Mouse (Mus musculus): ENCODE data around the gene Riiad1. TPM values are rescaled to one million over a fixed set of nuclear protein-coding genes. Genes with fewer than 3 reads are reported as not detected.

The Riiad1 gene
- total RNA-seq (2021) (1 to 10 TPM in 1 of 2 experiments, under 1 TPM in 1; 0.99 to 1.3 TPM), polyA plus RNA-seq (2012; rRNA removed) (0.44 and 1.2 TPM in 2 replicates)
- long read RNA-seq, partial matches to known transcripts, result 1 of 1 reads
- long read RNA-seq, other reads (novel, unspliced or antisense), result 0 of 1 reads

DNA sequence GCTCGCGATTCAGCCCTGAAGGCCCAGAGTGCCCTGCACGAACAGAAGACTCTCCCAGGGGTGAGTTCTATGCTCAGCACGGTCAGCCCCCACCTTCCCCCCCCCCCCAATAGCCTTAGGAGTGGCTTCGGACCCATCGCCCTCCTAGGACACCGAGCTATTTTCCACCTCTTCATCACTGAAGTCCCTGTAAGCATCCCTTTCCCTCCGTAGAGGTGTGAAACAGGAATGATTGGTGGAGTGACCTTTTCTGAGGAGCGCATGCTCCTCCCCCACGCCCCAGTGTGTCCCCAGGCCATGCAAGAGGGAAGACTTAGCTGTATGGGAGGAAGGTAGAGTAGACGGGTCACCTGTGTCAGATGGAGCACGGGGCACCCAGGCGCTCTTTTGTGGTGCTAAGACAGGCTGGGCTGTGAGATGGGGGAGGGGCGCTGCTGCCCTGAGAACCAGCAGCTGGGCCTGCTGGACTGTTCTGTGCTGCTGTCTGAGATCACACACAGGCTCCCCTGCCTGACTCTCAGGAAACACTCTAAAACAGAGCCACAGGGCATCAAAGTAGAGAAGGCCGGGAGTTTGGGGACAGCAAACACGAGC lies at the start of gene Riiad1:
Gene Riiad1, minus strand, starts transcription at position 51 of the 594 bp plus-strand sequence.
- H3K4me3 ChIP-seq, result no peak within 1 kb of the TSS
- no peak within 1 kb of the TSS for H3K9ac ChIP-seq (ENCODE audit: low read depth, low read length)
- no peaks in the 10 kb centered on the region for H3K36me3 ChIP-seq (ENCODE audit: control insufficient read depth, insufficient read depth, low read length)
- H3K79me2 ChIP-seq (replicated peaks; ENCODE audit: control insufficient read depth, insufficient read depth, low read length), result no peaks in the 10 kb centered on the region
- H3K27ac ChIP-seq, result no peak within 1 kb of the TSS
- no peak for DNase-seq
- H3K27me3 ChIP-seq (ENCODE audit: control insufficient read depth, insufficient read depth, low read length), result no peaks in the 10 kb centered on the region
- no peaks in the 10 kb centered on the region for H3K4me1 ChIP-seq (ENCODE audit: control insufficient read depth, insufficient read depth, low read length)
- 21% methylated on average over 16 of the region's 16 CpGs for WGBS
- intact Hi-C loops (cut with DNase I), result no loop called here
- no peak for TF ChIP-seq CTCF (IDR thresholded peaks at IDR 0.05)
- TF ChIP-seq POLR2A (IDR thresholded peaks at IDR 0.05; ENCODE audit: insufficient read depth, low read depth, low read length), result no peak
- TF ChIP-seq EP300 (IDR thresholded peaks at IDR 0.05; ENCODE audit: insufficient read depth, low read depth, low read length), result no peak

DNA sequence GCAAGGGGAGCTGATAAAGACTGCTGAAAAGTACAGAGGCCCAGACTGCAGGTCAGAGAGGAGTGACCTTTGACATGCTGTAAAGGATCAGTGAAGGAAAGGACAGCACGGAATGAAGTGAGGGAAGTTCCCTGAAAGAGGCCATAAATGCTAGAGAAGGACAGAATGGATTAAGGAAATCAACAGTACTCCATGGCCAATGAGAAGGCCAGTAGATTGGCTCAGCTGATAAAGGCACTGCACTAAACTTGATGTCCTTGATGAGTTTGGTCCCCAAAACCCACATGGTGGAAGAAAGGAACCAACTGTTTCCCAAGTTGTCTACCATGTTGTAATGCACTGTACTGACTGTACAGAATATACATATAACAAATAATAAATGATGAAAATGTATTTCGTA lies 46.6 kb upstream of the Riiad1 start:
- no peaks in the 10 kb centered on the region for H3K27me3 ChIP-seq (ENCODE audit: control insufficient read depth, insufficient read depth, low read length)
- no peaks in the 10 kb centered on the region for H3K4me1 ChIP-seq (ENCODE audit: control insufficient read depth, insufficient read depth, low read length)
- intact Hi-C loops (cut with DNase I), result no loop called here
- 74% methylated on average over 2 of the region's 2 CpGs for WGBS
- no peak overlapping the region for H3K27ac ChIP-seq
- DNase-seq, result no peak
- H3K36me3 ChIP-seq (ENCODE audit: control insufficient read depth, insufficient read depth, low read length), result no peaks in the 10 kb centered on the region; the same call in 1 of the 2 replicates
- no peak overlapping the region for H3K4me3 ChIP-seq
- TF ChIP-seq CTCF (IDR thresholded peaks at IDR 0.05) (no peak), POLR2A (IDR thresholded peaks at IDR 0.05; ENCODE audit: insufficient read depth, low read depth, low read length) (no peak), EP300 (IDR thresholded peaks at IDR 0.05; ENCODE audit: insufficient read depth, low read depth, low read length) (no peak)
- H3K9ac ChIP-seq (ENCODE audit: low read depth, low read length), result no peak overlapping the region
- no peaks in the 10 kb centered on the region; the same call in 1 of the 2 replicates for H3K79me2 ChIP-seq (replicated peaks; ENCODE audit: control insufficient read depth, insufficient read depth, low read length)

DNA sequence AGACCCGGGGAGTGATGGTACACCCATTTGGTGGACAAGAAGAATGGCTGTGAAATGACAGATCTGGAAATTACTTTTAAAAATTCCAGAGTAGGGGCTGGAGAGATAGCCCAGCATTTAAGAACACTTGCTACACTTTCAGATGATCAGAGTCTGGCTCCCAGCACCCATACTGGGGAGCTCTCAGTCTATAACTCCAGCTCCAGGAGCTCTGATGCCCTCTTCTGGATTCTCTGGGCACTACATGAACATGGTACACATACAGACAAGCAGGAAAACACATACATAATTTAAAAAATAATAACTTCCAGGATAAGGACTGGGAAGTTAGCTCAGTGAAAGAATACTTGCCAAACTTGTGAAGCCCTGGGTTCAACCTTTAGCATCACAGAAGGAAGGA lies 26.5 kb upstream of the Riiad1 start:
- Histone ChIP-seq H3K4me3 (no peak overlapping the region), H3K4me1 (ENCODE audit: control insufficient read depth, insufficient read depth, low read length) (no peaks in the 10 kb centered on the region), H3K9ac (ENCODE audit: low read depth, low read length) (no peak overlapping the region), H3K36me3 (ENCODE audit: control insufficient read depth, insufficient read depth, low read length) (no peaks in the 10 kb centered on the region), H3K27ac (no peak overlapping the region), H3K79me2 (replicated peaks; ENCODE audit: control insufficient read depth, insufficient read depth, low read length) (no peaks in the 10 kb centered on the region), H3K27me3 (ENCODE audit: control insufficient read depth, insufficient read depth, low read length) (no peaks in the 10 kb centered on the region)
- intact Hi-C loops (cut with DNase I), result no loop called here
- DNase-seq, result no peak
- 90% methylated on average over 1 of the region's 1 CpGs for WGBS
- no peak for TF ChIP-seq EP300 (IDR thresholded peaks at IDR 0.05; ENCODE audit: insufficient read depth, low read depth, low read length)
- peak; percentile 54 for TF ChIP-seq CTCF (IDR thresholded peaks at IDR 0.05)
- TF ChIP-seq POLR2A (IDR thresholded peaks at IDR 0.05; ENCODE audit: insufficient read depth, low read depth, low read length), result no peak

DNA sequence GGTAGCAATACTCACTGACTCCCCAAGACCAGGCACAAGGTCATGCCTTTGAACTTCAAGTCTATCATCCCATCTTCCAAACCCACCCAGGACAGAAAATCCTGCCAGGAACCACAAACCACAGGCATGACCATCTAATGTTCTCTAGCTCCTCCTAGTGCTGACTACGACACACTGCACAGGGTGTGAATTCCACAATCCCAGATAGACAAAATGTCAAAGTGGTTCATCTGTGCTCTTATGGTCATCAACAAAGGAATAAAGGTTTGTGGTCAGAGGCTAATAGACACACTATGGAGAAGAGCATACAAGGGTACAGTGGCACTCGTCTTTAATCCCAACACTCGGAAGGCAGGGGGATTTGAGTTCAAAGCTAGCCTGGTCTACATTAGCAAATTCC lies 22.1 kb upstream of the Riiad1 start:
- Histone ChIP-seq H3K4me1 (ENCODE audit: control insufficient read depth, insufficient read depth, low read length) (no peaks in the 10 kb centered on the region), H3K36me3 (ENCODE audit: control insufficient read depth, insufficient read depth, low read length) (no peaks in the 10 kb centered on the region), H3K27ac (no peak overlapping the region), H3K79me2 (replicated peaks; ENCODE audit: control insufficient read depth, insufficient read depth, low read length) (no peaks in the 10 kb centered on the region), H3K27me3 (ENCODE audit: control insufficient read depth, insufficient read depth, low read length) (no peaks in the 10 kb centered on the region), H3K9ac (ENCODE audit: low read depth, low read length) (no peak overlapping the region), H3K4me3 (no peak overlapping the region)
- intact Hi-C loops (cut with DNase I), result loop anchor here (1.0 to 2.0 kb wide), 2 partner anchors 46 to 135 kb away; no protein-coding TSS in a partner anchor
- 91% methylated on average over 3 of the region's 3 CpGs for WGBS
- TF ChIP-seq CTCF (IDR thresholded peaks at IDR 0.05) (peak; percentile 83), EP300 (IDR thresholded peaks at IDR 0.05; ENCODE audit: insufficient read depth, low read depth, low read length) (no peak), POLR2A (IDR thresholded peaks at IDR 0.05; ENCODE audit: insufficient read depth, low read depth, low read length) (no peak)
- DNase-seq, result no peak

DNA sequence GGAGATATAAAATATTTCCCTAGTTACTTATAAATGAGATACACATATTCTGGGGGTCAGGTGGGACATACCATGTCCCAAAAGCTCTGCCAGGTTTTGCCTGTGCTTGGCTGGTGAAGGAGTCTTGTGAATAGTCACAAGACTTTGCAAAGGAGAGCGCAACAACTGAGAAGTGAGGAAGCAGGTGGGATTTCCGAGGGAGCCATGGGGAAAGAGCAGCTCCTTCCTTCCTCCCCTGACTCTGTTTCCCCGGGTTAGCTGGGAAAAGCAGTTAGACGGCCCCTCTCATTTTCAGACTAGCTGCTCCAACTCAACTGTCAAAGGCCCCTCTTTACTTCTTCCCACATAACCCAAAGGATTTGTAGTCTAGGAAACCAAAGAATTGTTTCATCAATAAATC lies 17.0 kb upstream of the Riiad1 start:
- Histone ChIP-seq H3K27me3 (ENCODE audit: control insufficient read depth, insufficient read depth, low read length) (no peaks in the 10 kb centered on the region), H3K4me1 (ENCODE audit: control insufficient read depth, insufficient read depth, low read length) (no peaks in the 10 kb centered on the region), H3K79me2 (replicated peaks; ENCODE audit: control insufficient read depth, insufficient read depth, low read length) (no peaks in the 10 kb centered on the region), H3K4me3 (no peak overlapping the region), H3K9ac (ENCODE audit: low read depth, low read length) (no peak overlapping the region), H3K27ac (no peak overlapping the region), H3K36me3 (ENCODE audit: control insufficient read depth, insufficient read depth, low read length) (no peaks in the 10 kb centered on the region)
- intact Hi-C loops (cut with DNase I), result no loop called here
- WGBS, result 88% methylated on average over 4 of the region's 4 CpGs
- no peak for TF ChIP-seq POLR2A (IDR thresholded peaks at IDR 0.05; ENCODE audit: insufficient read depth, low read depth, low read length)
- TF ChIP-seq CTCF (IDR thresholded peaks at IDR 0.05), result no peak
- no peak for TF ChIP-seq EP300 (IDR thresholded peaks at IDR 0.05; ENCODE audit: insufficient read depth, low read depth, low read length)
- no peak for DNase-seq

DNA sequence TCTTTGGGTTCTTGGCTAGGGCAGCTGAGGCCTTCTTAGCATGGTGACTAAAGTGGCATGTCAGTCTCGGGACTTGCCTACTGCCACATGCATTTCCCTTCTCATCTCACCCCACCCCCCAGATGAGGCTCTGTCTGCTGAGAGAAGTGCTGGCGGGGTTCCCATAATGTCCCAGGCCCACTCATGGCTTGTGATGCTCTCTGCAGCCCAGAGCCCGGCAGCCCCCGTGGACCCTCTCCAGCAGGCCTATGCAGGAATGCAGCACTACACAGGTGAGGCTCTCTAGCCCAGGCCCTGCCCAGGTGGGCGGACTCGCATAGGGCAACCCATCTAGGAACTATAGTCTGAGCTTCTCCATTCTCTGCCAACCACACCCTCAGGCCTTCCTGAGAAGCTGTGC lies 7.4 kb upstream of the Riiad1 start:
- TF ChIP-seq POLR2A (IDR thresholded peaks at IDR 0.05; ENCODE audit: insufficient read depth, low read depth, low read length) (no peak), EP300 (IDR thresholded peaks at IDR 0.05; ENCODE audit: insufficient read depth, low read depth, low read length) (no peak), CTCF (IDR thresholded peaks at IDR 0.05) (no peak)
- H3K27me3 ChIP-seq (ENCODE audit: control insufficient read depth, insufficient read depth, low read length), result no peaks in the 10 kb centered on the region
- no peak overlapping the region for H3K9ac ChIP-seq (ENCODE audit: low read depth, low read length)
- H3K4me1 ChIP-seq (ENCODE audit: control insufficient read depth, insufficient read depth, low read length), result no peaks in the 10 kb centered on the region
- H3K36me3 ChIP-seq (ENCODE audit: control insufficient read depth, insufficient read depth, low read length), result no peaks in the 10 kb centered on the region
- no peaks in the 10 kb centered on the region for H3K79me2 ChIP-seq (replicated peaks; ENCODE audit: control insufficient read depth, insufficient read depth, low read length)
- H3K27ac ChIP-seq, result no peak overlapping the region
- 55% methylated on average over 6 of the region's 6 CpGs for WGBS
- intact Hi-C loops (cut with DNase I), result no loop called here
- no peak overlapping the region for H3K4me3 ChIP-seq
- no peak for DNase-seq
